ENCODE assay signal across 28 mouse cellular contexts in genomic region chr9:45749917-45750316, GRCm38 (mm10).
"Had no signal": no experiment of that assay in that cellular context is flagged by ENCODE, and none has a peak within 500 bp of the region (broad histone marks: within the 10 kb centered on the region; RNA-seq: fewer than 3 reads in every experiment).

No protein-coding gene starts in this region.

- H3K4me3 ChIP-seq: limb, embryonic 10.5 days; limb, embryonic 12.5 days; limb, embryonic 13.5 days; limb, embryonic 15.5 days; liver, embryonic 12.5 days; liver, embryonic 13.5 days; liver, embryonic 15.5 days; lung, embryonic 15.5 days; megakaryocyte, embryonic 14.5 days; midbrain, embryonic 10.5 days; midbrain, embryonic 12.5 days; midbrain, embryonic 13.5 days; midbrain, embryonic 15.5 days; myocyte; neural tube, embryonic 12.5 days had no signal

- DNase-seq: left cerebral cortex, postnatal 4 days; liver; liver, embryonic 13.5 days; liver, postnatal 0 days; lung, adult 18-20 months; lung, adult 2 months; lung, embryonic 14.5 days; lung, postnatal 10 days; lung, postnatal 14 days; lung, postnatal 36 days; lung, postnatal 4 days; midbrain, embryonic 14.5 days had no signal

- H3K27ac ChIP-seq: limb, embryonic 10.5 days; limb, embryonic 12.5 days; limb, embryonic 13.5 days; limb, embryonic 15.5 days; liver, embryonic 12.5 days; liver, embryonic 13.5 days; liver, embryonic 14.5 days; liver, embryonic 15.5 days; lung, embryonic 15.5 days; macrophage; midbrain, embryonic 10.5 days; midbrain, embryonic 12.5 days; midbrain, embryonic 13.5 days; midbrain, embryonic 15.5 days; neural tube, embryonic 12.5 days had no signal
